Mouse (Mus musculus) lung, adult 2 months (tissue): ENCODE results near the gene Cbarp. TPM values are rescaled to one million over a fixed set of nuclear protein-coding genes. Genes with fewer than 3 reads are reported as not detected.

Source experiments
- DNase-seq: peaks from one replicate; pipeline ENCODE4 v3.0.0; 2022
- H3K4me1 ChIP-seq: fragments of 200-500 bp; 2 replicates; pipeline ENCODE4 v1.6.1; 2011; ENCODE audit warnings: low read length; ENCODE audit not compliant: control insufficient read depth, insufficient read depth
- H3K4me3 ChIP-seq: fragments of 200-500 bp; replicated peaks from 2 replicates; pipeline ENCODE3; 2011; ENCODE audit warnings: low read depth, mild to moderate bottlenecking, control low read depth, low read length; ENCODE audit errors: extremely low read depth
- CTCF ChIP-seq: fragments of 200-500 bp; IDR thresholded peaks from 2 replicates; pipeline ENCODE4 v1.5.1; 2011; ENCODE audit warnings: mild to moderate bottlenecking, low read length, control low read depth; ENCODE audit not compliant: insufficient read depth
- POLR2A ChIP-seq: fragments of 200-500 bp; IDR thresholded peaks from 2 replicates; pipeline ENCODE4 v1.6.1; 2011; ENCODE audit warnings: low read depth, mild to moderate bottlenecking, control low read depth, low read length, borderline replicate concordance; ENCODE audit errors: extremely low read depth
- WGBS: fragments of 180-500 bp; shearing (Covaris S2); methylation state at CpG from one replicate; pipeline ENCODE4 v1.1.7; 2018; 5-methylcytosine and 5-hydroxymethylcytosine counted together
- polyA plus RNA-seq: library from polyadenylated mRNA; depleted of rRNA; stranded (reverse); fragments of >200 nt; gene quantifications from 2 replicates; pipeline ENCODE4 v1.2.3, GENCODE M21; 2012

Cbarp gene
- polyA plus RNA-seq, 1 experiment, result 29.9 TPM

DNA sequence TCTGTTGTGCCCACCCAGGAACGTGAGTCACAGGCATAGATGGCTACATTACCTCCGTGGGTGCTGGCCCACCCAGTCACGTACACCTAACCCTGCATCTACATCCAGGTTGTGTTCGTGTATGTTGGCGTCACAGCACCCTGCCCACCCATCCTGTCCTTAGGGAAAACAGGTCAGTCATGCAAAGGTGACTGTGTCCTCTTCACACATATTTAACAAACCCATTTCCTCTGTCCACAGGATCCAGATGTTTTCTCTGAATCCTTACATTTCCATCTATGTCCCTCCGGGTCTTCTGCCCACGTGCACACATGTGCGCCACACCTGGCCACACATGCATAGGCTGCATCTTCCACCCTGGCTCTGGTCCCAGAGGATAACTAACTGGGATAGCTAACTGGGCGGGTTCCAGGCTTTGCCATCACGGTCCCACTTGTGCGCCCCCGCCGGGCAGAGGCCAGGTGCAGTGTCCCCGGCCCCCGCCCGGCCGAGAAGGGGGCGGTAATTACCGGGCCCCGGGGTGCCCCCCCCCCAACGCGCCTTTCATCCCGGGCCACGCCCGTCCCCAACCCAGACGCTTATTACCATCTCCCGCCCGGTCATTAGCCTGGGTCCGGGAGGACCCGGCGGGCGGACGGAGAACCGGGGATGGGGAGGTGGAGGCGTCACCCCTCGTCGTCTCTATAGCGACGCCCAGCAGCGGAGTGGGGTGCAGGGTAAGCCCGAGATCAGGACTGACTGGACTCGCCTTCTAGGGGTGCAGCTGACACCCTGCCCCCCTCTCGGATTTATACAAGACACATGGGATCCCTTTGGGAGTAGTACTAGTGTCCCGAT is 23.7 kb upstream of the Cbarp start:
- peaks cover 29% of the 10 kb centered on the region for H3K4me1 ChIP-seq
- WGBS, result 9% methylated on average over 44 of the region's 44 CpGs
- peak; percentile 33 for DNase-seq
- TF ChIP-seq CTCF, result no peak
- H3K4me3 ChIP-seq, result peak overlapping the region; percentile 48

DNA sequence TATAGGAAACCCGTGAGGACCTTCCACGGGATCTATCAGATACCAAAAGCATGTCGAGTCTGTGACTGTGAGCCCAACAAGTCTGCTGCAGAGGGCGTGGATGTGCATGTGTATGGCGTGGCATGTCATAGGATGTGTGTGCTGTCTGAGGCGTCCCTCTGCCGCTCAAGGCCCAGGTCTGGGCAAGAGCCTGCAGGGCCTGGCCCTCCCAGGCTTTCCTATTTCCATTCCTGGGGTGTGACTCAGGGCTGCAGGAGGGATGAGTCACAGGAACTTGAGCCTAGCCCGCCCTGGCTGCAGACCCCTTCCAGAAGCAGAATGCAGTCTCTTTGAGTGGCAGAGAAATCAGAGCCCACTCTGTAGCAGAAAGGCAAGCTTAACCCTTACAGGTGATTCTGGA is 23.1 kb upstream of the Cbarp start:
- WGBS, result 42% methylated on average over 8 of the region's 8 CpGs
- TF ChIP-seq CTCF, result no peak
- peaks cover 36% of the 10 kb centered on the region for H3K4me1 ChIP-seq
- no peak overlapping the region for H3K4me3 ChIP-seq
- DNase-seq, result no peak

DNA sequence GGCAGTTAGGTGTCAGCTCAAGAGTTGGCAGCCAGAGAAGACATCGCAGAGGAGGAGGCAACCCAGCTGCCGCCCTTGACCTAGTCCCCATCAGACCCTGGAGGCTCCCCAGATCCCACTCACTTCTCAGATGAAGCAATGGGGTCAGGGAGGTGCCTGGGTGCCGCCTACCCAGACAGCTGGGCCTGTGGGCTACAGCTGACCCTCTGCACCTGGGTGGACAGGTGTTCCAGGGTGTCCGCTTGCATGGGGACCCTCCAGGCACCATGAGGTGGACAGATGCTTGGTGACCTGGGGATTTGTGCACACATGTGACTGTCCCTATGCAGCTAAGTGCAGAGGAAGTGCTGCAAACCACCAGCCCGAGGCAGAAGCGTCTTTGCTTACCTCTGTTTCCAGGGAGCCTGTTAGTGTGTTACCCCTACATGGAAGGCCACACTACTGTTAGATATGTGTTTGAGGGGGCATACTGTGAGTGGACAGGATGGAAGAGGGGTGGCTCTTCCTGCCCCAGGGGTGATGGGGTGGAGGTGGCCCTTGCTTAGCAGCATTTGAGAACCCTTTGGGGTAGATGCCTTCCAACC is 22.2 kb upstream of the Cbarp start:
- WGBS, result 72% methylated on average over 6 of the region's 6 CpGs
- no peak for TF ChIP-seq CTCF
- no peak for TF ChIP-seq POLR2A
- peaks cover 34% of the 10 kb centered on the region for H3K4me1 ChIP-seq
- H3K4me3 ChIP-seq, result no peak overlapping the region
- DNase-seq, result no peak

DNA sequence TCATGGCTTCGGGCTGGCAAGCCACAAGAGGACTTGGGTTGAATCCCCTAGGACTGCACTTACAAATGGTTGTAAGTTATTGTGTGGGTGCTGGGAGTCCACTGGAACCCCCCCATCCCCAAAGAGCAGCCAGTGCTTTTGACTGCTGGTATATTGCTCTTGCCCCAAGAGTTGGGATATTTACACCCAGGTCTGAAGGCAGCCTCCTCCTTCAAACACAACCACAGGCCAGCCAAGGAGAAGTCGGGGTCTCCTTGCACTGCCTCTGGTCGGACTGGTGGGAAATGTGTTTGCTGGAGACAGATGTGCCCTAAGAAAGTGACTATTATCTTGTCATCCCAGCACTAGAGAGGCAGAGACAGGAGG is 21.6 kb upstream of the Cbarp start:
- 62% methylated on average over 3 of the region's 3 CpGs for whole genome bisulfite sequencing
- no peak overlapping the region for H3K4me3 ChIP-seq
- TF ChIP-seq CTCF, result no peak
- TF ChIP-seq POLR2A, result no peak
- DNase-seq, result no peak
- peaks cover 34% of the 10 kb centered on the region for H3K4me1 ChIP-seq

DNA sequence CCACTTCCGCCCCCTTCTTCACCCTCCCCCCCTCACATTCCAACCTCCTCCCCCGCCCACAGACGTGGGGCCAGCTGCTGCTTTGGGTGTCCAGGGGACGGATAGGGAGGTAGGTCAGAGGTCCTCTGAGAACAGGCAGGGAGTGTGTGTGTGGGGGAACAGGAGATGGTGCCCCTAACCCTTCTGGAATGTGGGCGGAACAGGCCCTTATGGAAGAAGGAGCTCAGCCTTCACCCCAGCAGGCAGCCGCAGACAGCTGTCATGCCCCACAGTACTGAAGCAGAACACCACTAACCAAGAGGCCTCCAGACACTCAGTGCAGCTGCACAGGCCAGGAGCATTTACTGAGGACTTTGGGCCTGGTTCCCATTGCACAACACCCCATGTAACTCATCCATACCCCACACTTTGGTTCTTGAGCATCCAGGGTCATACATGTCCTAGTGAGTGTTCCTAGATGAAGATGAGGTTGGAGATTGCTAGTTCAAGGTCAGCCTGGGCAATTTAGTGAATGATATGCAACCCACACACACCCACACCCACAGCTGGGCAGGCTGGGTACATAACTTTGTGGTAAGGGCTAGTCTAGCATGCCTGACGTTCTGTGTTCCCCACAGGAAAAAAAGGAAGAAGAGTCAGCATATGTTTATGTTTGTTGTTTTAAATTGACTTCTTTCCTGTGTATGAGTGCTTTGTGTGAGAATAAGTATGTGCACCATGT is 21.0 kb upstream of the Cbarp start:
- WGBS, result 12% methylated on average over 7 of the region's 7 CpGs
- Histone ChIP-seq H3K4me3 (peak overlapping the region; percentile 27), H3K4me1 (peaks cover 34% of the 10 kb centered on the region)
- TF ChIP-seq CTCF (no peak), POLR2A (peak; percentile 20; the same call in 1 of the 2 replicates)
- DNase-seq, result peak; percentile 48

DNA sequence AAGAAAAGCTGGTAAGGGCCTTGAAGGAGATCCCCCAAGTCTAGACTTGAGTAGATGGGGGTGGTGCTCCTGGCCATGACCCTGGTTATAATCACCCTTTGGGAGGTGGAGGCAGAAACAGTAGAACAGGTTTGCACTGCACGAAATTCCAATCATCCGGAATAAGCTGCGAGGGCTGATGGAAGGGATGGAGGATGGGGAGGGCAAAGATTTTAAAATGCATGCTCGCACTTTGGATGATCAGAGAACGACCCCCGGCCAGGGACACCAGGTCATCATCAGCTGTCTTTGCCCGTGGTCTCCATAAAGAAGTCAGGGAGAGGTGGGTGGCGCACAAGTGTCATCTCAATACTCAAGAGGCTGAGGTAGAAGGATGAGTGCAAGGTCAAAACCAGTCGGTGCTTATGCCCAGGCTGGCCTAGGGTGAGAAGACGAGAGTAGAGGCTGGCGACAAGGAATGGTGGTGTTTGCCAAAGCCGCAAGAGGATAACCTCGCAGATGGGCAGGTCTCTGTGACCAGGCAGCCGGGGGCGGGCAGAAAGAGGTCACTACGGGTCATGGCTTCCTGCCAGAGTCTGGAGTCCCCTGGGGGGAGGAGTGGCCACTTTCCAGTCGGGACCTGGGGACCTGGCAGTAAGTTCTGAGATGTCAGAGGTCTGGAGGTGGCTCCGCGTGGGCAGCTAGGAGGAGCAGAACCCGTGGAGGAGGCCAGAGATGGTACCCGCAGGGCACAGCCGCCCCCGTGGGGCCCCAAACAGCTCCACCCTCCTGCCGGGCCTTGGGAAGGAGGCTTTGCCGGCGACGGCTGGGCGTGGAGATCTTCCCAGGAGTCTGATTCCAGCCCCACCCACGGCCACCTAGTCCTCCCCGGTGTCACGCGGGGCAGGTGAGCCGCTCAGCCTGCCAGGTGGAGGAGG is 20.1 kb upstream of the Cbarp start:
- peak overlapping the region; percentile 39 for H3K4me3 ChIP-seq
- TF ChIP-seq CTCF (no peak), POLR2A (peak; percentile 63; the same call in 1 of the 2 replicates)
- WGBS, result 1% methylated on average over 33 of the region's 33 CpGs
- DNase-seq, result peak; percentile 92
- H3K4me1 ChIP-seq, result peaks cover 36% of the 10 kb centered on the region

DNA sequence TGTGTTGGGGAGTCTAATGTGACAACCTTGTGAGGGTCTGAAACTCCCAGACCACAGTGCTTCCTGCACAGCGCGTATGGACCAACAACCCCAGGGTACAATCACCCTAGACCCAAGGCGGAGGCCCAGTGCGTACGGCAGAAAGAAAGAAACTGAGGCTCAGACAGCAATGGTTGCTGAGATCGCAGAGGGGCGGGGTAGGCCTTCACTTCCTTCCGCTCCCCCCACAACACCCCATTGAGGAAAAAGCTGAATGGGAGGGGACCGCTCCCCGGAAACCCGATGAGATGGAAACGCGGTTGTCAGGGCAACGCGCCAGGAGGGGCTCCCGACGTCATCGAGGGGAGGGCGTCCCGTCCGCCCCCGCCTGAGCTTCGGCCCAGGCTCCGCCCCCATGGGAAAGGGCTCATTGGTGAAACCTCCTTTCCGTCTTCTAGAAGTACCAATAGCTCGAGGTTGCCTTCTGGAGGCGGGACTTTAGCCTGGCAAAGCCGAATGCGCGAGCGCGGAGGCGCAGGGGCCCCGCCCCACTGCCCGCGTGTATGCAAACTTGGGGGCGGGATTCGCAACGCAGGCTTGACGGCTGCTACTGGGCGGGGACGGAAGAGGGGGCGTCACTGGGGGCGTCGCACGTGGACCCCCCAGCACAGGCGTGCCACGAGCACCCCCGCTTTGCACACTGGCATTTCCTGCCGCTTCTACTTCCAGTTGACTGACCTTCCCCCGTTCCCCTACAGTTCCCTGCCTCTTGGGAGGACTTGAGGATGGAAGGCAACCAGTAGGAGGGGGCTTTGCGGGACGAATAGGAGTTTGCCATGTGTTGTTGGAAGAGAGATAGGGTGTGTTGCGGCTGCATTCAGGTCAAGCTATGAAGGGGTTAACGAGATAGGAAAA is 19.2 kb upstream of the Cbarp start:
- whole genome bisulfite sequencing, result under 1% methylated on average over 55 of the region's 55 CpGs
- TF ChIP-seq POLR2A (peak; percentile 64; the same call in 1 of the 2 replicates), CTCF (no peak)
- Histone ChIP-seq H3K4me3 (peak overlapping the region; percentile 60), H3K4me1 (peaks cover 42% of the 10 kb centered on the region)
- peak; percentile 98 for DNase-seq

DNA sequence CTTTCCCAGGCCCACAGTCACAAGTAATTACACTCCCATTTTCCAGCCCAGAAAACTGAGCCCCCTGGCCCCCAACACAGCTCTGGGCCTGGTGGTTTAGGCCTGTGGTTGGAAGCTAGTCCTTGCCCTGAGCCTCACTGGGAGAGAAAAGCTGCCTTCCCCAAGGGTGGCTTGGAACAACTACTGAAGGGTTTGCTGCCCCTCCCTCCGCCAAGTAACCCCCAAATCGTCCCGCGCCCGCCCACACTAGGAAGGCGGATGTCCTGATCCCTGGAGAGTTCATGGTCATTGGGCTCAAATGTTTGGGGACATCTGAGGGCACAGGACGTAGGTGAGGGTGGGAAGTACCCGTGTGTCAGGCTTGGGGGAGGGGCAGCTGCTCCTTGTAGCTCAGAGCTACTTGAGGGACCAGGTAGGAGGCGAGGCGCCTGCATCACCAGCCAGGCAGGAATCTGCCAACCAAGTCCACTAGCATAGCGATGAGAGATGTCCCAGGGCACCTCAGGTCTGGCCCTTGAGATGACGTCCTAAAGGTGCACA is 18.5 kb upstream of the Cbarp start:
- 4% methylated on average over 12 of the region's 12 CpGs for WGBS
- peak overlapping the region; percentile 60 for H3K4me3 ChIP-seq
- peaks cover 44% of the 10 kb centered on the region for H3K4me1 ChIP-seq
- no peak for TF ChIP-seq POLR2A
- TF ChIP-seq CTCF, result no peak
- DNase-seq, result no peak
